Mouse (Mus musculus) cerebellum, postnatal 10 days (tissue): ENCODE measurements around the gene Insyn1.

Source experiments
- DNase-seq, 2 experiments: peaks; one replicate each; pipeline ENCODE4 v3.0.0; 2021; ENCODE audit warnings: mixed read lengths in 2 of 2

Insyn1 gene

GRCm38 (mm10) chr9:58535447-58536134 lies 47.2 kb downstream of the Insyn1 start:
- peak; percentile 73 to 75 for DNase-seq

- DNase-seq = no peak
These were observed 49.4 kb downstream of the Insyn1 start for GRCm38 (mm10) chr9:58537774-58538173.

DNA sequence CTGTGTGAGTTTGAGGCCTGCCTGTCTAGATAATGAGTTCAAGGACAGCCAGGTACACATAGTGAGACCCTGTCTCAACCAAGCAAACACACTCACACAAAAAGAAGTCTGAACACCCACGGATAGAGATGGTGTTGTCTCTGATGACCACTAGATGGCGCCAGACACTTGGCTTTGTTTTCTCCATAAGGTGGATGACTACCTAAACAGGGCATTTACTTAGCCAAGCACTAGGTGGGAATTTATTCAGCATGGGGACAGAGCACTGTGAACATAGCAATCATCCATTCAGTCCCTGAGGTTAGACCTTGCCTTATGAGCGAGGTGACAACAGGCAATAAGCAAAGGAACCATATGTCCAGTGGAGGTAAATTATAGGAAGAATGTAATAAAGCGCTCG lies 51.5 kb downstream of the Insyn1 start:
- peak; percentile 79 to 84 for DNase-seq

DNA sequence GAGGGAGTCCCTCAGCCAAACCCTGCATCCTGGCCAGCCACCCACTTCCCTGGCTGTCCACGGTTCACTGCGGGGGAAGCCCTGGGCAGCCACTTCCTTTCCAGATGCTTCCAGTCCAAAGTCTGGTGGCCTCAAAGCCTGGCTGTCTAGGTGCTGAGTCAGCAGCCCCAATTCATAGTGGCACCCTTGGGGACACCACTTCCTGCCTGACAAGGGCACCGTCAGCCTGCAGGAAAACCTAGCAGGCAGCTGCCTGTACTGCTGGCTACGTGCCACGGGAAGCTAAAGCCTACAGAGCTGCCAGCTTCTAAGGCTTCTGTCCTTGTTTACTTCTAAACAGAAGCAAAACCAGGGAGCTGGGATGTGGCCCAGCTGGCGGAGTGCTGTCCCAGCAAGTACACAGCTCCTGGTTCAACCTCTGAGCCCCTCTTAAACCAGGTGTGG lies 53.5 kb downstream of the Insyn1 start:
- peak; percentile 82 to 83 for DNase-seq

GRCm38 (mm10) chr9:58544879-58545324 lies 56.5 kb downstream of the Insyn1 start:
- no peak for DNase-seq

DNA sequence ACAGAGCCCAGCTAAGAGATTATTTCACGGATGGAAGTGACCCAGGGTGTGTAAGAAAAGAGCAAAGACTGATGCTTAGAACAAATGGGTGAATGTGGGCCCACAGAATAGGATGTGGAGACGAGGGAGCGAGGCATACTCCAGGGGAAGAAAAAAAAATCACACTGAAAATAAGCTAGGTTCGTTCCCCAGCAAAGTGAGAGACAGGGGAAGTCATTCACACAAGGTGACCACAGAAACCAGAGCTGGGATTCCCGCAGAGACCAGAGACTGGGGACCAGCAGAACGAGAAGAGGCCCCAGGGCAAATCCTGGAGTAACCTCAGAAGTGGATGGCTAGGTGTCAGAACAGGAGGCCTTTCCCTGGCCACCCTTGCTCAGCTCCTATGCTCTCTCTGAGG lies 57.0 kb downstream of the Insyn1 start:
- DNase-seq = no peak

DNA sequence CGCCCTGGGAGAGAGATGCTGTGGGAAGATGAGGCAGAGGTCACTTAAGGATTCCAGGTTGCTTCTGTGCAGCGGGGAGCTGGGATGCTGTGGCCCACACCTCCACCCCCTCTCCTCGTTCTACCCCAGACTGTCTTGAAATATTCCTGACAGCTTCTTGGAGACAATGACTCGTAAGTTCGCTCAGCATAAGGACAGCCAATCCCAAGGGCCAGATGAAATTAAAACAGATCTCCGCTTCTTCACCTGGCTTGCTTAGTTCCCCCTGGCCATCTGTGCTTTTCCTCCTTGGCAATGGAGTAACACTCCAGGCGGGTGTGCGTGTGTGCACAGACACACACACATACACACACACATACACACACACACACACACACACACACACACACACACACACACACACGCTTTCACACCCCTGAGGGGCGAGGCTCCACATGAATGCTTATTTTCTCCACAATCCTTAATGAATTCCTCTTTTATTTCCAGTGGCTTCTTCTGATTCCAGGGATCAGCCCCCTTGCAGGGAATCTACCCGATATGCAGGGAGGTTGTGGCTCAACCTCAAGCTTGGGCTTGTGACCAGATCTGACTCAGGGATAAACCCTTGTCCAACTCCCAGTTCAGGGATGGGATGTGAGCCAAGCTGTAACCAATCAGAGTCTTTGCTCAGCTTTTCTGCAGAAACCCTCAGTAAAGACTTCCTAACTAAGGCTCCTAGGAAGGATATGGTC lies 58.4 kb downstream of the Insyn1 start:
- DNase-seq = peak; percentile 85 to 86

DNA sequence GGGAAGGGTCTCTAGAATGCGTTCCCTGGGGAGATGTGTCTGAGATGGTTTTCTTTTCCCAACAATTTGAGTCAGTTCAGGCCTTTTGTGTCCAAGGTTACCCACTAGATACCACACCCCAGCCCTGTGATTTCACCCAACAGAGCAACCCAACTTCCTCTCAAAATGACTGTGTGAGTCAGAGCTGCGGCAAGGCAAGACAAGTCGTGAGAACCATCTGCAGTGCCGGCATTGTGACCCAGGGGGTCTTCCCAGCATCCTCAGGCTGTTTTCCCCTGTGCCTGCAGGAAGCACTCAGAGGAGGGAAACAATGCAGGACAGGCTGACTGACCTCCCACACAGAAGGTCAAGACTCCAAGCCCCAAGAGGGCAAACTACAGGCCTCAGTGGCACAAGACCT lies 60.5 kb downstream of the Insyn1 start:
- DNase-seq = peak in 1 of 2 experiments; percentile 13
